Mouse (Mus musculus) stomach, embryonic 15.5 days (tissue): ENCODE results near the gene C5ar1. TPM values are rescaled to one million over a fixed set of nuclear protein-coding genes. Genes with fewer than 3 reads are reported as not detected.
"Not testable (repeated sequence)": the region's sequence is repeated elsewhere in the genome, so short reads cannot be mapped to it uniquely, and the experiment has no call there.

Experiments used
- ATAC-seq: fragments of 200-750 bp; cut with Nextera tagmentation; 2 replicates; pipeline ENCODE4 v1.8.0; 2017; ENCODE audit warnings: low read depth, moderate number of reproducible peaks, moderate TSS enrichment; ENCODE audit not compliant: insufficient read depth, low FRiP score
- H3K27ac ChIP-seq: fragments of 300-500 bp; sonication (generic); 2 replicates; pipeline ENCODE4 v1.5.1; 2015; ENCODE audit warnings: mild to moderate bottlenecking, inconsistent platforms
- H3K27me3 ChIP-seq: fragments of 300-500 bp; sonication (generic); replicated peaks from 2 replicates; pipeline ENCODE4 v1.6.1; 2015; ENCODE audit warnings: inconsistent platforms
- H3K36me3 ChIP-seq: fragments of 300-500 bp; sonication (generic); 2 replicates; pipeline ENCODE4 v1.6.1; 2015; ENCODE audit warnings: inconsistent platforms
- H3K4me1 ChIP-seq: fragments of 300-500 bp; sonication (generic); 2 replicates; pipeline ENCODE4 v1.6.1; 2015; ENCODE audit warnings: inconsistent platforms
- H3K4me2 ChIP-seq: fragments of 300-500 bp; sonication (generic); 2 replicates; pipeline ENCODE4 v1.6.1; 2015; ENCODE audit warnings: mild to moderate bottlenecking, inconsistent platforms
- H3K4me3 ChIP-seq: fragments of 300-500 bp; sonication (generic); replicated peaks from 2 replicates; pipeline ENCODE4 v1.5.1; 2015; ENCODE audit warnings: inconsistent platforms
- H3K9ac ChIP-seq: fragments of 300-500 bp; sonication (generic); 2 replicates; pipeline ENCODE4 v1.6.1; 2015; ENCODE audit warnings: inconsistent platforms
- H3K9me3 ChIP-seq: fragments of 300-500 bp; sonication (generic); 2 replicates; pipeline ENCODE4 v1.6.1; 2016; ENCODE audit warnings: inconsistent platforms
- WGBS: fragments of 180-500 bp; shearing (Covaris S2); methylation state at CpG from one replicate; pipeline ENCODE4 v1.1.7; 2015; 5-methylcytosine and 5-hydroxymethylcytosine counted together
- polyA plus RNA-seq: library from polyadenylated mRNA; unstranded; fragments of >200 nt; fragmentation: Nextera tagmentation; extraction: Ambion mirVana; gene quantifications from 2 replicates; pipeline ENCODE4 v1.2.1, GENCODE M21; 2015

The C5ar1 gene
- polyA plus RNA-seq, 1 experiment from 2014 or later, result 4.1 TPM

DNA sequence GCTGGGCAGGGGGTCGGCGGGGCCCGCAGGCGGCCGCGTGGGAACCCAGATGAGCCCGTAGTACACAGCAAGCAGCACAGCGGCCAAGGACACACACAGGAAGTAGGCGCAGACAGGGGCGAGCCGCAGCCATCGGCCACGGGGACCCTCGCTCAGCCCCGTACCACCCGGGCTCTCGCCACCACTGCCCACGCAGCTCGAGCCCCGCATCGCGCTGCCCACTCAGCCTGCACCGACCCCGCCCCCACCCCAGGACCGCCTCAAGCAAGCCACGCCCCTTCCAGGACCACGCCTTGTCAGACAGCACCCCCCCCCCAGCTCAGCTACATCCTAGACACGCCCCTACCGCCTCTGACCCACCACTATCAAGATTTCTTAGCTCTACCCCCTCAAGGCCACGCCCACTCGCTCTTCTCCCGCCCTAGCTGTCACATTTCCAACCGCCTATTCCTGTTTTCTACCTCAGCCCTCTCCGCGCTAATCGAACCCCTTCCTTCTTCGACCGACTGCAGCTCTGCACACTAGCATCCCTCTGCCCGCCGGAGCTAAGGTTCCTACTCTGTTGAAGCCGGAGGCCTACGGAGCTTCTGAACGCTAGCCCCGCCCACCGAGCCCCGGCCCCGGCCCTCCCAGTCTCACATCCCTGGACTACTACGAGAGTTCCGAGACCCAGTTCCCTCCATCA lies 13.9 kb upstream of the C5ar1 start, which contains the start of gene Inafm1:
Gene Inafm1, minus strand, starts transcription at position 537 of the 685 bp plus-strand sequence.
- peak; percentile 83 for ATAC-seq

DNA sequence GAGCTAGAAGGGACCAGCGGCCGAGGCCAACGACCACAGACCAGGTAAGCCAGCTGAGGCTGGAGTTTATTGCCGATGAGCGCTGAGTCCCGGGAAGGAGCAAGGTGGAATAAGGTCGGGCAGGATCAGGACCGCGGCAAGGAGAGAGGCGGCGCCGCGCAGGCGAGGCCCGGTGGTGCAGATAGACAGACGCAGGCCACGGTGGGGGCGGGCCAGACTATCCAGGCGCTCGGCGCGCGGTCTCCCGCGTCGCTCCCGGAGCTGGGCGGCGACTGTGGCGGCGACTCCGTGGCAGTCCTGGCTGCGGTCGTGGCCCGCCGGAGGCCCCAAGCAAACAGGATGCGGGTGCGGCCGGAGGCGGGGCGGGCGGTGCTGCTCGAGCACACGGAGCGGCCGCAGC lies 13.3 kb upstream of the C5ar1 start:
- Histone ChIP-seq H3K27me3 (no peaks in the 10 kb centered on the region), H3K4me2 (peak overlapping the region; percentile 94), H3K9me3 (no peaks in the 10 kb centered on the region), H3K9ac (peak overlapping the region; percentile 63), H3K36me3 (peaks cover 14% of the 10 kb centered on the region; the same call in 1 of the 2 replicates), H3K27ac (peak overlapping the region; percentile 98), H3K4me1 (peaks cover 23% of the 10 kb centered on the region), H3K4me3 (peak overlapping the region; percentile 76)
- peak; percentile 82 for ATAC-seq
- WGBS, result under 1% methylated on average over 43 of the region's 46 CpGs

More for the DNA sequence above, 13.9 kb upstream of the C5ar1 start, which contains the start of gene Inafm1:
- Histone ChIP-seq H3K36me3 (peaks cover 19% of the 10 kb centered on the region; the same call in 1 of the 2 replicates), H3K9me3 (no peaks in the 10 kb centered on the region), H3K27me3 (no peaks in the 10 kb centered on the region), H3K27ac (peak within 1 kb of the TSS; percentile 98), H3K9ac (peak within 1 kb of the TSS; percentile 63), H3K4me3 (peak within 1 kb of the TSS; percentile 76), H3K4me2 (peak within 1 kb of the TSS; percentile 94), H3K4me1 (peaks cover 23% of the 10 kb centered on the region)
- WGBS, result 1% methylated on average over 48 of the region's 49 CpGs

DNA sequence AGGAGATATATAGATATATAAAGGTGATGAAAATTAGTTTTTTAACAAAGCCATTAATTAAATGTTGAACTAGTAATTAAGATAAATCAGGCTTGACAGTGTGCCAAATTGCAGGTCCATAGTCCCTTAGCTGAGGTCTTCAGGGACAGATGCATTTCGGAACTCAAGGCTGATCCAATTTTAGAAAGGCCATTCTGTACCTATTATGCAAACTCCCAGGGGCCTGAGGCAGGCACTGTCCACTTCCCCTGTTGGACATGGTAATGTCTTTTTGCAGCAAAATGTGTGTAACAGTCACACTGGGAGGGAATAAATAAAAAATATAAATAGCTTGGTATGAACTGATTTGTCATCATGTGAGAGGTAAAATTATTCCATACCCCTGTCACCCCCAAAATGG lies 11.8 kb upstream of the C5ar1 start:
- H3K4me3 ChIP-seq, result no peak overlapping the region
- WGBS, result 80% methylated on average over 1 of the region's 1 CpGs
- H3K27me3 ChIP-seq, result no peaks in the 10 kb centered on the region
- H3K9ac ChIP-seq, result no peak overlapping the region
- H3K4me1 ChIP-seq, result peaks cover 23% of the 10 kb centered on the region
- H3K36me3 ChIP-seq, result peaks cover 7% of the 10 kb centered on the region; the same call in 1 of the 2 replicates
- no peaks in the 10 kb centered on the region for H3K9me3 ChIP-seq
- no peak overlapping the region for H3K4me2 ChIP-seq
- ATAC-seq, result no peak
- H3K27ac ChIP-seq, result no peak overlapping the region

DNA sequence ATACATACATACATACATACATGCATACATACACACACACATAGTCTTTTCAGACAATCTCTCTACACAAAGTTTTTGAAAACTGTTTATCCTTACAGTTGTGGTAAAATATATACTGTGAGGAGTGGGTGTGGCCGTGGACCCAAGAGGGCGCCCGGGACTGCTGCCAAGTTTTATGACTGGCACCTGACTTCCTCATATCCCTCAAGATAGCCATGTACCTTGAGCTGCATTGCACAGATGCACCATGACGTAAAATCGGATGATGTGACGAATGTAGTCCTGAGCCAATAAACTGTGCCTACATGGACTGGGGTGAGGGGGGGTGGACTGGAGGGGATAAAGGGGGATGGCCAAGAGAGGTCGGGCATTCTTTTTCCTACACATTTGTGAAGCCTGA lies 7.3 kb upstream of the C5ar1 start:
- not testable (repeated sequence) for H3K27ac ChIP-seq, H3K36me3 ChIP-seq, H3K9me3 ChIP-seq, H3K4me1 ChIP-seq, H3K27me3 ChIP-seq, ATAC-seq, H3K4me3 ChIP-seq, H3K4me2 ChIP-seq, H3K9ac ChIP-seq
- WGBS, result 76% methylated on average over 7 of the region's 7 CpGs

DNA sequence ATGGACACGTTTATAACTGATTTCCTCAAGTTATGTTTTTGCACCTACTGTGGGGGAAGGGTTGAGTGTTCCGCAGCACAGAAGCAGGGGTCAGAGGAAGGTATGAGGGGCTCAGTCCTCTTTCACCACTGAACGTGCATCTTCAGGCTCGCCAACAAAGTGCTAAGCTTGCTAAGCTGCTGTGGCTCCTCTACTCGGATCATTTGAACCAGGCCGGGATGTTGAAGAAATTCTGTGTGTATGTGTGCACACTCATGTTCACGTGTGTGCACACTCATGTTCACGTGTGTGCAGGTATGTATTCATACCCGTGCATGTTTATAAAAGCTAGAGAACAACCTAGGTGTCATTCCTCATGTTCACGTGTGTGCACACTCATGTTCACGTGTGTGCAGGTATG lies 6.5 kb upstream of the C5ar1 start:
- H3K4me2 ChIP-seq, result no peak overlapping the region
- no peak overlapping the region for H3K9ac ChIP-seq
- H3K4me1 ChIP-seq, result no peaks in the 10 kb centered on the region

DNA sequence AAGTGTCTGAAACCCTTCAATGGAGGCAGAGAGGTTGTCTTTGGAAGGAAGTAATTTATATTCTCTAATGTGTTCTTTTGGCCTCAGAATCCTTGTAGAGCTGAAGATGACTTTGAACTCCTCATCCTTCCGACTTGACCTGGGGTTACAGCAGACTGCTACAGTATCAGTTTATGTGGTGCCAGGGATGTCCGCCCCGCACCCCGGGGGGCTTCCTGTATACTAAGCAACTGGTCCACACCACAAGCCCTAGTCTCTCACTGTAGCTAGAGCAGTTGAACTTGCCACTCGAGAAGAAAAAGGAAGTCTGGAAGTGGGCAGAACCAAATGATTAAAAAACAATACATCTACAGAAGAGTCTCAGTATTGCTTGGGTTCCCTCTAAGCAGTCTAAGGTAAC lies 4.5 kb upstream of the C5ar1 start:
- WGBS, result 76% methylated on average over 5 of the region's 5 CpGs
- H3K27ac ChIP-seq, result no peak overlapping the region
- no peak for ATAC-seq
- no peaks in the 10 kb centered on the region for H3K9me3 ChIP-seq
- H3K4me2 ChIP-seq, result no peak overlapping the region
- H3K36me3 ChIP-seq, result no peaks in the 10 kb centered on the region
- H3K9ac ChIP-seq, result no peak overlapping the region
- no peaks in the 10 kb centered on the region for H3K4me1 ChIP-seq
- no peaks in the 10 kb centered on the region for H3K27me3 ChIP-seq
- H3K4me3 ChIP-seq, result no peak overlapping the region

More for the DNA sequence above, 6.5 kb upstream of the C5ar1 start:
- H3K27ac ChIP-seq, result no peak overlapping the region
- no peak overlapping the region for H3K4me3 ChIP-seq
- no peaks in the 10 kb centered on the region for H3K36me3 ChIP-seq
- H3K27me3 ChIP-seq, result no peaks in the 10 kb centered on the region
- H3K9me3 ChIP-seq, result no peaks in the 10 kb centered on the region
- WGBS, result 86% methylated on average over 11 of the region's 11 CpGs
- no peak for ATAC-seq

DNA sequence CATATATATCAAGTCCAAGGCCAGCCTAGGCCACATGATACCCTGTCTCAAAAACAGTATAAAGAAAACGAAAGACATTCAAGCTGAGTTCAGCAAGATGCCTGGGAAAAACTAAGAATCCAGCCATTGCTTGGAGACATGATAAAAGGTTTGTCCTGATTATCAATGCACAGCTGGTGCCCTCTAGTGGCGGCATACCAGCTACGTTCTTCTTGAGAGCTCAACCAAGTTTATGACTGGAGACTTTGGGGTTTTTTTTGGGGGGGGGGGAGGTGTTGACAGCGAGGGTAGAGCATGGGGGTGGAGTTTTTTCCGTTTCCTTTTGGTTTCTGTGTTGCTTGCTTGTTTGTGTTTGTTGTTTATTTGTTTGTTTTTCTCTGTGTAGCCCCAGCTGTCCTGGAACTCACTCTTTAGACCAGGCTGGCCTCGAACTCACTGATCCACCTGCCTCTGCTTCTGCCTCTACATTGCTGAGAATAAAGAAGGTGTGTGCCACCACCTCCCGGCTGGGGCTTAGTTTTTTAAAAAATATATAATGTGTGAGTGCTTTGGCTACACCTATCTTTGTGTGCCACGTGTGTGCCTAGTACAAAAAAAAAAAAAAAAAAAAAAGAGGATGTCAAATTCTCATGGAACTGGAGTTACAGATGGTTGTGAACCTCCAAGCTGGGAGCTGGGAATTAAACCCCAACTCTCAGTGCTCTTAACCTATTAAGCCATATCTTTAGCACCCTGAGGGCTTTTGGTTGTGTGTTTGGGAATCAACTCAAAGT lies 3.9 kb upstream of the C5ar1 start:
- no peak for ATAC-seq
- no peaks in the 10 kb centered on the region for H3K4me1 ChIP-seq
- no peak overlapping the region for H3K27ac ChIP-seq
- H3K4me2 ChIP-seq, result no peak overlapping the region
- H3K27me3 ChIP-seq, result no peaks in the 10 kb centered on the region
- 29% methylated on average over 8 of the region's 8 CpGs for WGBS
- H3K9ac ChIP-seq, result no peak overlapping the region
- no peak overlapping the region for H3K4me3 ChIP-seq
- no peaks in the 10 kb centered on the region for H3K36me3 ChIP-seq
- no peaks in the 10 kb centered on the region for H3K9me3 ChIP-seq

DNA sequence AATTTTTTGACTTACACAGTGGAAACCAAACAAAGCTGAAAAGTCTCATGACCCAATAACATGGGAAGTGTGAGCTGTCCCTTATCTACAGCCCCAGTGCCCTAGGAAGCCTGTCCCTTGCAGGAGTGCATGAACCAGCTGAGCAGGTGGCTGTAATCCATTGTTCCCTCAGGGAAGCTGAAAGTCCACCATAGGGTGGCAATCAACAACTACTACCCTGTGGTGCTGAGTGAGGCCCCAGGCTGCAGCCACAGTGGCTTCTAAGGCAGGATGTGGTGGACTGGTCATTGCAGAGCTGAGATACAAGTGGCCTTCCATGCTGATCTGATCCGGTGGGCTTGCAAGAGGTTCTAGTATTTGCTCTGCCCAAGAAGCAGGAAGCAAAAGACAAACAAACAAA lies 1.8 kb upstream of the C5ar1 start:
- Histone ChIP-seq H3K27ac (no peak overlapping the region), H3K27me3 (no peaks in the 10 kb centered on the region), H3K36me3 (no peaks in the 10 kb centered on the region), H3K9me3 (no peaks in the 10 kb centered on the region), H3K9ac (no peak overlapping the region), H3K4me3 (no peak overlapping the region), H3K4me2 (no peak overlapping the region), H3K4me1 (no peaks in the 10 kb centered on the region)
- 44% methylated on average over 1 of the region's 1 CpGs for WGBS
- no peak for ATAC-seq

DNA sequence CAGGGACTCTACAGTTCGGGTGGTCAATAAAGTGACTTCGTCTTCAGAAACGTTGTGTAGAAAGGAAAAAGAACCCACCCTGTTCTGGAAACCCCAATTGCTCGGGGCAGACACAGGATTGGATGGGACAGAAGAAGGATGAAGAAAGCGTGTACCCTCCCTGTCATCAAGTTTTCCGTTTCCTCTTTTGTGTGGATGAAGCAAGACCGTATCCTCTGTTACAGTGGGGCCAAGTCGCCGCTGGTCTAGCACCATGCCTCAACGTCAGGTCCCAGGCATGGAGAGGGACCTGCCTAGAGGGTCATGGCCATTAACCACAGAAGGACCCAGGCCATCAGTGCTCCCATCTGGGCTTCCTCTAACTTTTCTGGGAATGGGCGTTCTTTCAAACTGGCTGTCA lies 1.5 kb downstream of the C5ar1 start:
- H3K4me2 ChIP-seq, result no peak overlapping the region
- no peaks in the 10 kb centered on the region for H3K27me3 ChIP-seq
- 84% methylated on average over 11 of the region's 11 CpGs for WGBS
- no peaks in the 10 kb centered on the region for H3K9me3 ChIP-seq
- no peaks in the 10 kb centered on the region for H3K4me1 ChIP-seq
- no peak overlapping the region for H3K9ac ChIP-seq
- H3K4me3 ChIP-seq, result no peak overlapping the region
- no peak for ATAC-seq
- H3K36me3 ChIP-seq, result no peaks in the 10 kb centered on the region
- H3K27ac ChIP-seq, result no peak overlapping the region

DNA sequence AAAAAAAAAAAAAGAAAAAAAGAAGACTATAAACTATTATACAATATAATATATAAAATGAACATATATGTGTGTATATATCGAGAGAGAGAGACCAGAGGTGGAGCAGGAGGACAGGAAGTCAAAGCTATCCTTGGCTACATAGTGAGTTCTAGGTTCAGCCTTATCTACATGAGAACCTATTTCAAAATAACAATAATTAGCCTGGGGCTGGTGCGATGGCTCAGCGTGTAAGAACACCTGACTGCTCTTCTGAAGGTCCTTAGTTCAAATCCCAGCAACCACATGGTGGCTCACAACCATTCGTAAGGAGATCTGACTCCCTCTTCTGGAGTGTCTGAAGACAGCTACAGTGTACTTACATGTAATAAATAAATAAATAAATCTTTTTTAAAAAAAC lies 3.4 kb downstream of the C5ar1 start:
- not testable (repeated sequence) for ATAC-seq, H3K4me2 ChIP-seq, H3K36me3 ChIP-seq, H3K27me3 ChIP-seq, H3K9me3 ChIP-seq, H3K9ac ChIP-seq, H3K27ac ChIP-seq, H3K4me3 ChIP-seq, H3K4me1 ChIP-seq
- 86% methylated on average over 4 of the region's 4 CpGs for WGBS

DNA sequence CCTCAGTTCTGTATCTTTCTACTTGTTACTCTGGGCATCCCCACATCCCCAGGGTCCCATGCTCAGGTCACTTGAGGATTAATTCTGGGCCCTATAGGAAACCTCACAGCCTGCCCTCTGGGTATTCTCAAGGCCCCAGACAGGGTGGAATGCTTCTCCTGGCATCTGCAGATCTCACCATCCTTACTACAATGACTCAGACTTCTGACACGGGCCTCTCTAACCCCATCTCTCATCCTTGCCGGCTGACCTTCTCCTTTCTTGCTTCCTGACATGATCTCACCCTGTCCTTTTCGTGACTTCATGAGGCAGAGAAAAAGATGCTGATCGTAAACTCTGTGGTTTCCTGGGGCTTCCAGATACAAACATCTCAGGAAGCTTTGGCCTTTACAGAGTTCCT lies 5.1 kb downstream of the C5ar1 start:
- H3K4me3 ChIP-seq, result no peak overlapping the region
- H3K9me3 ChIP-seq, result no peaks in the 10 kb centered on the region
- H3K9ac ChIP-seq, result no peak overlapping the region
- no peaks in the 10 kb centered on the region for H3K4me1 ChIP-seq
- no peaks in the 10 kb centered on the region for H3K36me3 ChIP-seq
- H3K4me2 ChIP-seq, result no peak overlapping the region
- no peak overlapping the region for H3K27ac ChIP-seq
- ATAC-seq, result no peak
- H3K27me3 ChIP-seq, result no peaks in the 10 kb centered on the region
- 50% methylated on average over 4 of the region's 4 CpGs for WGBS

DNA sequence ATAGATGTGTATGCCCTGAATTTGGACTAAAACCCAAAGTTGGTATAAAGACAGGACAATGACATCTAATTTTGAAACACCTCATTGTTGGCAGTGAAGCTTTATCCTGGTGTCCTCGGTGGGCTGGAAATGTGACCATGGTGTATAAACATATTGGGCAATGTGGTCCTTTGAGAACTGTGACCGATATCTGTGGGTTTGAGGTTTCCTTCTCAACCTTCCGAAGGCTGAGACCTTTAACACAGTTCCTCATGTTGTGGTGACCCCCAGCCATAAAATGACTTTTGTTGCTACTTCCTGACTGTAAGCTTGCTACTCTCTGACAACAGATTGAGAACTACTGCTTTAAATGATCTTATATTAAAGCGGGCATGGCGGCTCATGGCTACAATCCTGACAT lies 8.7 kb downstream of the C5ar1 start:
- H3K27ac ChIP-seq, result no peak overlapping the region
- no peak overlapping the region for H3K4me3 ChIP-seq
- H3K36me3 ChIP-seq, result no peaks in the 10 kb centered on the region
- no peak overlapping the region for H3K4me2 ChIP-seq
- no peak for ATAC-seq
- H3K9ac ChIP-seq, result no peak overlapping the region
- H3K4me1 ChIP-seq, result no peaks in the 10 kb centered on the region
- H3K9me3 ChIP-seq, result no peaks in the 10 kb centered on the region
- no peaks in the 10 kb centered on the region for H3K27me3 ChIP-seq
- 70% methylated on average over 5 of the region's 5 CpGs for WGBS
